Mouse (Mus musculus): ENCODE data around the gene 4932411N23Rik.

- TF ChIP-seq POLR2A (IDR thresholded peaks at IDR 0.05; ENCODE audit: borderline replicate concordance, low read depth, low read length): no peak
- no peak for TF ChIP-seq CTCF (IDR thresholded peaks at IDR 0.05; ENCODE audit: low read depth, low read length)
These were observed 35.8 kb downstream of the 4932411N23Rik start for GRCm38 (mm10) chrX:126779895-126780294.
